Mouse (Mus musculus): Measurements from ENCODE around the gene Mtmr3. TPM values are rescaled to one million over a fixed set of nuclear protein-coding genes. Genes with fewer than 3 reads are reported as not detected.
"Not testable (repeated sequence)": the region's sequence is repeated elsewhere in the genome, so short reads cannot be mapped to it uniquely, and the experiment has no call there.

The Mtmr3 gene
- polyA plus RNA-seq, 1 experiment from 2014 or later = 25.5 TPM

DNA sequence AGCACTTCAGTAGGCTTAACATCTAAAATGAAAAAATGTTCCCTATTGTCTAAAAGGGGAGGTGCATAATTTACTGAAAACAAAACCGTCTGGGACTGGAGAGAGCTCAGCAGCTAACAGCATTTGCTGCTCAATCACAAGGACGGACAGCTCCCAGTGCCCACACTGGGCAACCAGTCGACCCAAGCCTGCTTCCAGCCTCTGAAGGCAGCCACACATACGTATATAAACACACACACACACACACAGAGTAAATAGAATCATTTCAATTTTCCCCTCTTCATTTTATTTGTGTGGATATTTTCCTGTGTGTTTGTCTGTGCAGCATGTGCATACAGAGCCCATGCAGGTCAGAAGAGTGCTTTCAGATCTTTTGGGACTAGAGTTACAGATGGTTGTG, 49.3 kb downstream of the Mtmr3 start:
- H3K27ac ChIP-seq (replicated peaks in 1 of 2; ENCODE audit: control insufficient read depth in 1 of 2, insufficient read depth in 1 of 2, low read depth in 2 of 2, low read length in 2 of 2) = no peak overlapping the region
- no peak overlapping the region for H3K9ac ChIP-seq (ENCODE audit: low read length)
- ATAC-seq (ENCODE audit: insufficient number of reproducible peaks, insufficient read depth, low FRiP score, low read depth) = no peak
- H3K4me1 ChIP-seq (ENCODE audit: control insufficient read depth in 2 of 2, insufficient read depth in 2 of 2, low read length in 2 of 2) = peaks cover 0 to 11% of the 10 kb centered on the region in 2 experiments; a peak in 1 of 4 replicates
- H3K27me3 ChIP-seq (ENCODE audit: control insufficient read depth, insufficient read depth, low read length) = no peaks in the 10 kb centered on the region
- WGBS = 57% methylated on average over 4 of the region's 4 CpGs
- no peaks in the 10 kb centered on the region for H3K36me3 ChIP-seq (ENCODE audit: control insufficient read depth, insufficient read depth, low read length)
- no peak overlapping the region for H3K4me2 ChIP-seq (ENCODE audit: low read length)
- no peaks in the 10 kb centered on the region for H3K9me3 ChIP-seq (ENCODE audit: control insufficient read depth, low read length)
- no peak overlapping the region for H3K4me3 ChIP-seq (ENCODE audit: control insufficient read depth in 1 of 2, insufficient read depth in 1 of 2, low read depth in 1 of 2, low read length in 2 of 2)

DNA sequence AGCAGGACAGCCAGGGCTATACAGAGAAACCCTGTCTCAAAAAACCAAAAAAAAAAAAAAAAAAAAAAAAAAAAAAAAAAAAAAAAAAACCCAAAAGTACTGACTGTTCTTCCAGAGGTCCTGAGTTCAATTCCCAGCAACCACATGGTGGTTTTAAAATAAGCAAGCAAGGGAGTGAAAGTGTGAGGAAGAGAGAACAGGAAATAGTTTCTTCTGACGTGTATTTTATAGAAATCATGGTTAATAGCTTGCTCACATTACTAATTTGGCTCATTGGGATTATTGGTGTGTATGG, 50.1 kb downstream of the Mtmr3 start:
- not testable (repeated sequence) for H3K4me3 ChIP-seq (ENCODE audit: control insufficient read depth in 1 of 2, insufficient read depth in 1 of 2, low read depth in 1 of 2, low read length in 2 of 2); ATAC-seq (ENCODE audit: insufficient number of reproducible peaks, insufficient read depth, low FRiP score, low read depth); H3K9me3 ChIP-seq (ENCODE audit: control insufficient read depth, low read length); H3K27me3 ChIP-seq (ENCODE audit: control insufficient read depth, insufficient read depth, low read length); H3K4me2 ChIP-seq (ENCODE audit: low read length); H3K9ac ChIP-seq (ENCODE audit: low read length); H3K27ac ChIP-seq (replicated peaks in 1 of 2; ENCODE audit: control insufficient read depth in 1 of 2, insufficient read depth in 1 of 2, low read depth in 2 of 2, low read length in 2 of 2); H3K36me3 ChIP-seq (ENCODE audit: control insufficient read depth, insufficient read depth, low read length)
- peaks cover 0 to 11% of the 10 kb centered on the region in 2 experiments; a peak in 1 of 4 replicates for H3K4me1 ChIP-seq (ENCODE audit: control insufficient read depth in 2 of 2, insufficient read depth in 2 of 2, low read length in 2 of 2)
- 87% methylated on average over 1 of the region's 1 CpGs for WGBS

- H3K27ac ChIP-seq (replicated peaks in 1 of 2; ENCODE audit: control insufficient read depth in 1 of 2, insufficient read depth in 1 of 2, low read depth in 2 of 2, low read length in 2 of 2) = no peak overlapping the region
Measured at GRCm38 (mm10) chr11:4543746-4544626, 50.7 kb downstream of the Mtmr3 start.

GRCm38 (mm10) chr11:4543040-4543551, 51.6 kb downstream of the Mtmr3 start:
- H3K4me2 ChIP-seq (ENCODE audit: low read length) = no peak overlapping the region
- peaks cover 0 to 11% of the 10 kb centered on the region in 2 experiments; a peak in 1 of 4 replicates for H3K4me1 ChIP-seq (ENCODE audit: control insufficient read depth in 2 of 2, insufficient read depth in 2 of 2, low read length in 2 of 2)
- no peak overlapping the region for H3K9ac ChIP-seq (ENCODE audit: low read length)
- no peak overlapping the region for H3K27ac ChIP-seq (replicated peaks in 1 of 2; ENCODE audit: control insufficient read depth in 1 of 2, insufficient read depth in 1 of 2, low read depth in 2 of 2, low read length in 2 of 2)
- 82% methylated on average over 2 of the region's 2 CpGs for WGBS
- no peak for ATAC-seq (ENCODE audit: insufficient number of reproducible peaks, insufficient read depth, low FRiP score, low read depth)
- no peaks in the 10 kb centered on the region for H3K27me3 ChIP-seq (ENCODE audit: control insufficient read depth, insufficient read depth, low read length)
- H3K9me3 ChIP-seq (ENCODE audit: control insufficient read depth, low read length) = no peaks in the 10 kb centered on the region
- H3K36me3 ChIP-seq (ENCODE audit: control insufficient read depth, insufficient read depth, low read length) = no peaks in the 10 kb centered on the region
- no peak overlapping the region for H3K4me3 ChIP-seq (ENCODE audit: control insufficient read depth in 1 of 2, insufficient read depth in 1 of 2, low read depth in 1 of 2, low read length in 2 of 2)

More at GRCm38 (mm10) chr11:4543746-4544626, 50.7 kb downstream of the Mtmr3 start:
- 72% methylated on average over 7 of the region's 7 CpGs for WGBS
- no peak for ATAC-seq (ENCODE audit: insufficient number of reproducible peaks, insufficient read depth, low FRiP score, low read depth)
- Histone ChIP-seq H3K36me3 (ENCODE audit: control insufficient read depth, insufficient read depth, low read length) (no peaks in the 10 kb centered on the region), H3K9ac (ENCODE audit: low read length) (no peak overlapping the region), H3K27me3 (ENCODE audit: control insufficient read depth, insufficient read depth, low read length) (no peaks in the 10 kb centered on the region), H3K4me3 (ENCODE audit: control insufficient read depth in 1 of 2, insufficient read depth in 1 of 2, low read depth in 1 of 2, low read length in 2 of 2) (no peak overlapping the region), H3K9me3 (ENCODE audit: control insufficient read depth, low read length) (no peaks in the 10 kb centered on the region), H3K4me2 (ENCODE audit: low read length) (no peak overlapping the region), H3K4me1 (ENCODE audit: control insufficient read depth in 2 of 2, insufficient read depth in 2 of 2, low read length in 2 of 2) (peaks cover 0 to 11% of the 10 kb centered on the region in 2 experiments; a peak in 1 of 4 replicates)

DNA sequence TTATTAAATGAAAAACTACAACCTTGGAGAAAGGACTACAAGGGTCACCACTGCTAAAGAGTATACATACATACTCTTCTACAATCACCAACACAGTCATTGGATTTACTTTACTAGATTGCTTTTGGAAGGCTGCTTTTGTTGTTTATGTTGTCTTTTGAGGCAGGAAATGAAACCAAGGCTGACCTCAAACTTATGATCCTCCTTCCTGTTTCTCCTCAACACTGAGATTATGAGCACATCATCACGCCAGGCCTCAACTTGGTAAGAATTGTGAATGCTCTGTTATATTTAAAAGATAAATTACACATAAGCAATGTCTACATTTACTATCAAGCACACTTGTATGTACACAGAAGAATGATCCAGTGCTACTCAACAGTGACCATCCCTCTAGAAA, 58.0 kb downstream of the Mtmr3 start:
- no peaks in the 10 kb centered on the region for H3K9me3 ChIP-seq (ENCODE audit: control insufficient read depth, low read length)
- peaks cover 0 to 3% of the 10 kb centered on the region in 2 experiments; a peak in 1 of 4 replicates for H3K4me1 ChIP-seq (ENCODE audit: control insufficient read depth in 2 of 2, insufficient read depth in 2 of 2, low read length in 2 of 2)
- ATAC-seq (ENCODE audit: insufficient number of reproducible peaks, insufficient read depth, low FRiP score, low read depth) = no peak
- no peak overlapping the region for H3K4me2 ChIP-seq (ENCODE audit: low read length)
- no peaks in the 10 kb centered on the region for H3K36me3 ChIP-seq (ENCODE audit: control insufficient read depth, insufficient read depth, low read length)
- no peak overlapping the region for H3K9ac ChIP-seq (ENCODE audit: low read length)
- H3K27me3 ChIP-seq (ENCODE audit: control insufficient read depth, insufficient read depth, low read length) = no peaks in the 10 kb centered on the region
- H3K4me3 ChIP-seq (ENCODE audit: control insufficient read depth in 1 of 2, insufficient read depth in 1 of 2, low read depth in 1 of 2, low read length in 2 of 2) = no peak overlapping the region
- 86% methylated on average over 1 of the region's 1 CpGs for WGBS
- H3K27ac ChIP-seq (replicated peaks in 1 of 2; ENCODE audit: control insufficient read depth in 1 of 2, insufficient read depth in 1 of 2, low read depth in 2 of 2, low read length in 2 of 2) = no peak overlapping the region

DNA sequence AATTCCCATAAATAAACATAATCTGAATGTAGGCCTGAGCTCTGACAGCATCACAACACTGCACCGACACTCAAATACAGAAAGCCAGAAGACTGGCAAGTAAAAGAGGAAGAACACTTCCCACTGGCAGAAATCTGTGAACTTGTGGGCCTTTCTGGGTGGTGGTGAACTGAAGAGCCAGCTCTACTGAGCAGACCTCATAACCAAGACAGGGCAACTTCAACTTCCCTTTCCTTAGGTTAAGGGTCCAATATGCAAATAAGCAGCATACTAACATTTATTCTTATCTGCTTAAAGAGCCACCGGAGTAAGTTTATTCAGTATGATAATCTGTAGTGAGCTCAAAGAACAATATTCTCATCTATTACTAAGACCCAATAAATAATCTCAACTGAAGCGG, 67.5 kb downstream of the Mtmr3 start:
- no peaks in the 10 kb centered on the region for H3K27me3 ChIP-seq (ENCODE audit: control insufficient read depth, insufficient read depth, low read length)
- H3K4me1 ChIP-seq (ENCODE audit: control insufficient read depth in 2 of 2, insufficient read depth in 2 of 2, low read length in 2 of 2) = no peaks in the 10 kb centered on the region
- H3K4me3 ChIP-seq (ENCODE audit: control insufficient read depth in 1 of 2, insufficient read depth in 1 of 2, low read depth in 1 of 2, low read length in 2 of 2) = no peak overlapping the region
- no peak overlapping the region for H3K27ac ChIP-seq (replicated peaks in 1 of 2; ENCODE audit: control insufficient read depth in 1 of 2, insufficient read depth in 1 of 2, low read depth in 2 of 2, low read length in 2 of 2)
- no peak overlapping the region for H3K9ac ChIP-seq (ENCODE audit: low read length)
- H3K9me3 ChIP-seq (ENCODE audit: control insufficient read depth, low read length) = no peaks in the 10 kb centered on the region
- no peak overlapping the region for H3K4me2 ChIP-seq (ENCODE audit: low read length)
- WGBS = 92% methylated on average over 3 of the region's 3 CpGs
- no peak for ATAC-seq (ENCODE audit: insufficient number of reproducible peaks, insufficient read depth, low FRiP score, low read depth)
- peaks cover 74% of the 10 kb centered on the region for H3K36me3 ChIP-seq (ENCODE audit: control insufficient read depth, insufficient read depth, low read length)

DNA sequence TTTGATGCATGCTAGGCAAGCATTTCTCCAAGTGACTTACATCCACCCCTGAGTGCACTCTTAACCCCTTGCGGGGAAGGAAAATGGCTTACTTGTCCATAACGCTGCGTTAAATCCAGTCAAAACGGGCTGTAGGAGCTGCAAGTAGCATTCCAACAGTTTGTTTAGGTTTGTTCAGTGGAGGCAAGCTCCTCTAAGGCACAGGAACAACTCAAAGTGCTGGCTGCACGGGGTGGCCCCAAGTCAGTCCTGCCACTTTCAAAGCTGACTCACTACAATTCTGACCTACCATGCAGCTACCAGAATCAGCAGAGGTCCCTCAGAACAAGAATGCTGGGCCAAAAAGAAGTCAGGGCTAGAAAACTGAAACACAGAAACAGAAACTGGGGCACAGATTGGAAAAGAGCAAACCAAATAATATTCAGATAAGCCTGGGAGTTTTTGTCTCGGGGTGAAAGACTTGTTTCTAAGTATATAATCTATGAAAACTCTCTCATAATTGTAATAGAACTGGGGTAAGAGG, 72.5 kb downstream of the Mtmr3 start:
- Histone ChIP-seq H3K9ac (ENCODE audit: low read length) (no peak overlapping the region), H3K9me3 (ENCODE audit: control insufficient read depth, low read length) (no peaks in the 10 kb centered on the region), H3K4me1 (ENCODE audit: control insufficient read depth in 2 of 2, insufficient read depth in 2 of 2, low read length in 2 of 2) (no peaks in the 10 kb centered on the region), H3K4me3 (ENCODE audit: control insufficient read depth in 1 of 2, insufficient read depth in 1 of 2, low read depth in 1 of 2, low read length in 2 of 2) (no peak overlapping the region), H3K4me2 (ENCODE audit: low read length) (no peak overlapping the region), H3K36me3 (ENCODE audit: control insufficient read depth, insufficient read depth, low read length) (peaks cover 82% of the 10 kb centered on the region), H3K27ac (replicated peaks in 1 of 2; ENCODE audit: control insufficient read depth in 1 of 2, insufficient read depth in 1 of 2, low read depth in 2 of 2, low read length in 2 of 2) (no peak overlapping the region), H3K27me3 (ENCODE audit: control insufficient read depth, insufficient read depth, low read length) (no peaks in the 10 kb centered on the region)
- WGBS = 95% methylated on average over 6 of the region's 6 CpGs
- ATAC-seq (ENCODE audit: insufficient number of reproducible peaks, insufficient read depth, low FRiP score, low read depth) = no peak

All from heart, embryonic 14.5 days (tissue).